Mouse (Mus musculus) megakaryocyte-erythroid progenitor cell, adult 5-6 weeks (primary cell): ENCODE data around the gene Mup19. TPM values are rescaled to one million over a fixed set of nuclear protein-coding genes. Genes with fewer than 3 reads are reported as not detected.
"Not testable (repeated sequence)": the region's sequence is repeated elsewhere in the genome, so short reads cannot be mapped to it uniquely, and the experiment has no call there.

ENCODE experiments used
- ATAC-seq: replicated peaks from 2 replicates; pipeline ENCODE4 v1.8.0; 2016; ENCODE audit warnings: mild to moderate bottlenecking, inconsistent platforms; ENCODE audit not compliant: severe bottlenecking, poor library complexity, low FRiP score, low TSS enrichment
- total RNA-seq, 2 experiments: library from RNA; stranded (forward) in 1 of 2; stranded (reverse) in 1 of 2; fragments of 200-1000, 215-1000 nt in 1 of 2; fragments of >200 nt in 1 of 2; fragmentation: Nextera tagmentation in 1 of 2; gene quantifications; 2 replicates each; pipeline ENCODE4 v1.2.3; 2014 to 2017

Mup19 gene
- total RNA-seq (2014; fragmentation: Nextera tagmentation), result not detected in 2 replicates
- not detected in 2 replicates for total RNA-seq (2017)

DNA sequence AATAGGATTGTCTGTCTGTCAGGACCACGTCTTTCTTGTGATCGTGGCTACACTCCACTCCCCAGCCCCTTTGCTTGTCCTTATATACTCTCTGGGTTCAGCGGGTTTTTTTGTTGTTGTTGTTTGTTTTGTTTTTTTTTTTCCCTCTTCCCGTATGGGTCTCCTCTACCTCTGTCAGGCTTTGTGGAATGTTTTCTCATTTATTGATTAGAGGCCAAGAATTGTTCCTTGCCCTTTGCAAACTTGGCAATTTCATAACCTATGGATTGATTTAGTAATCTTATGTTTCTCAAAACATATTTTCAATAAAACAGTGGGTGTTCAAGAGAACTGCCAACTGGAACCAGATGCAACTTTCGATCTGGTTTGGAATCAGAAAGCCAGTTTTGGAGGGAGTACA is at the start of gene Mup19:
TSS of gene Mup19 (minus strand) at position 101 of the 400 bp plus-strand sequence.
- not testable (repeated sequence) for ATAC-seq

DNA sequence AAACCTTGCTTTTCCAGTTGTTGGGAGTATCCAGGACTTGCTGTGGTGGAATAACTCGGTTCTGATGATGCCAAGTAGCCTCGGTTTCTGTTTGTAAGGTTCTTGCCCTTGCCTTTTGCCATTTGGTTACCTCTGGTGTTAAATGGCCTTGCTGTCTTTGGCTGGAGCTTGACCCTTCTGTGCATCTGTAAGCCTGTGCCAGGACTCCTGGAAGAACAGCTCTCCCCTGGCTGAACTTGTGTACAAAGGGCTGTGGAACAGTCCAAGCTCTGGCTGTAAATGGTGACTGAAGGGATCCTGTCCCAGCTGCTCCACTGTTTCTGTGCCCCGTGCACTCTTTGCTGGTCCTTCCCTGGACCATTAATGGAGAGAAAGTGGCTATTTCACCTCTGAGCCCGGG is 47.1 kb upstream of the Mup19 start:
- no peak for ATAC-seq

DNA sequence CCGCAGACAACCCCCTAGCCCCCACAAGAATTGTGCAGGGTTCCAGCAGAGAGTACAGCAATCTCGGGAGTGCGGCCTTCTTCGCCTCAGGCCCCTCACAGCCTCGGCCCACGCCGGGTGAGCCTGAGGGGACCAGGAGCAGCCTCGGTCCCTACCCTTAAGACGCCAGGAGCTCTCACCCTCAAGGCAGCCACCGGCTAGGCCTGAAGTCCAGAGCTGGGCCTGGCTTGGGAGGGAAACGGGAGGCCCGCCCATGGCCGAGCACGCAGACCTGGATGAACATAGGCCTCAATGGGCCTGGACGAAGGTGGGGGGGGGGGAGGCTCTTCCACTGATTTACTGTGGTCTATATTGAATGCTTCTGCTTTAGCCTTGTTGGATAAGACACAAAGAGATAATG is 41.1 kb upstream of the Mup19 start:
- ATAC-seq, result no peak

DNA sequence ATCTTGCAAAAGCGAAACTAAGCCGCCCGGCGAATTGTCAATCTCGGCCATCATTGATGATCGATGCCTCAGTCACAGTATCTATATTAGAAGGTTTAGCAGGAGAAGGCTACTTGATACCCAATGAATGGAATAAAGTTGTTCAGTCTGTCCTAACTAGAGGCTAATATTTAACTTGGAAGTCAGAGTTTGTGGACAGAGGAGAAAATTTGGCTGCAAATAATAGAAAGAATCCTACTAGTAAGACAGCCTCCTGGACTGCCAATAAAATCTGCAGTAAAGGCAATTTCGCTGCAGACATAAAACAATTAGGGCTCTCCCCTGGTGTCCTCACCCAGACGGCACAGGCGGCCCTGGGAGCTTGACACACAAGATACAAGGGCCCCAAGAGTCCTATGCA is 40.5 kb upstream of the Mup19 start:
- not testable (repeated sequence) for ATAC-seq

DNA sequence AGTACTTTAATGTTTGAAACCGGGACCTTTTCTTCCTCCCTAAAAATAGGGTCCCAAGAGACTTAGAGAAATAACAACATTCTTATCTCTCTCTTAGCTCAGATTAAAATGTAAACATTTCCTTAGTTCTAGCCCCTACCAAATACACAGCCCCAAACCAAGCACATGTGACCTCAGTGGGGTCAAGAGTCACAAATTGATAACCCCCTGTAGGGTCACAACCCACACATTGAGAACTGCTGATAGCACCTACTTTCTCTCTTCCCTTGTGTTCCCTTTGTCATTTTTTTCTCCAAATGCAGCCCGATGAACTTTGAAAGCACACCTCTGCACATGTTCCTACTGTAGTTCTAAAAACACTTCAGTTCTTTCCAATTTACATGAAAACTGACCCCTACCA is 33.5 kb upstream of the Mup19 start:
- no peak for ATAC-seq

DNA sequence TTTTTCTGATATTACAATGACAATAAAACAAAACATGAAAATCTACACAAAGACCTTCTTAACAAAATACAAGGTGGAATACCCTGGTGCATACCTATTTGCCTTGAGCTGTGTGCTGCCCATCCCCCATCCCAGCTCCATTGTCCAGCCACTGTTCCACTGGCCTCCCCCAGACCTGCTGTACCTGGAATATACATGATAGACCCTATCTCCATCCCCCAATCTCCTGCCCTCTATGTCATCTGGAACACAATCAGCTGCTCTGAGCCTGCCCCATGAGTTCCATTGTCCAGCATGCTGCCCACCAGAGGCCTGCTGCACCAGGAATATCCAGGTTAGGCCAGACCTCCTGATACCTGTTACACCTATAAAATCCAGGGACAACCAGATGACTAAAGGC is 31.4 kb upstream of the Mup19 start:
- no peak for ATAC-seq

DNA sequence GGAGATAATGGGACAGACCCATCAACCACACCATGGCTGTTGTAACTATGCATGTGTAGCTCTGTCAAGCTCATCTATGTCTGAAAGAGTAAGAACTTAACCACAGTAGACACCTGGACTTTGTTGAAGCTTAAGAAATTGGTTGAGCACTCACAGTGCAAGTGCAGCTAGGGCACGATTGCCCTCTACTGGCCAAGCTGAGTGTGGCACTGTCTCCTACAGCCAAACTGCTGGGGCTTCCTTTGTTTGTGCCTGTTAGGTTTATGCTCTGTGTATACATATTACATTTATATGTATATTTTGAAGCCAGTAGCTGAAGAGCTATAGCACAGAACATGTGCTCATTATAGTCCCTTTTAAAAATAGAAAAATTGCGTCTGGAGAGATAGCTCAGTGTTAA is 29.1 kb upstream of the Mup19 start:
- not testable (repeated sequence) for ATAC-seq

DNA sequence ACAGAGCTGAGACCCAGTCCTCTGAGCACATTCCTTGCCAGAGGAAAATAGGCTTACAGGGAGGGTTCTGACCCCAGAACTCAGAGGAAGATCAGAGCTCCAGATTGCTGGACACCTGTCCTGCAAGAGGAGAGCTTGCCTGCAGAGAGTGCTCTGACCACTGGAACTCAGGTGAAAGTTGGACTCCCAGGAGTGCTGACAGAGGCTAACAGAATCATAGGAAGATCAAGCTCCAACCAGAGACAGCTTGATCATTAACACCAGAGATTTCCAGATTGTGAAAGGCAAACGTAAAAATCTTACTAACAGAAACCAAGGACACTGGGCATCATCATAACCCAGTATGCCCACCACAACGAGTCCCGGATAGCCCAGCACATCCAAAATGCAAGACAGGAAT is 26.9 kb upstream of the Mup19 start:
- not testable (repeated sequence) for ATAC-seq

DNA sequence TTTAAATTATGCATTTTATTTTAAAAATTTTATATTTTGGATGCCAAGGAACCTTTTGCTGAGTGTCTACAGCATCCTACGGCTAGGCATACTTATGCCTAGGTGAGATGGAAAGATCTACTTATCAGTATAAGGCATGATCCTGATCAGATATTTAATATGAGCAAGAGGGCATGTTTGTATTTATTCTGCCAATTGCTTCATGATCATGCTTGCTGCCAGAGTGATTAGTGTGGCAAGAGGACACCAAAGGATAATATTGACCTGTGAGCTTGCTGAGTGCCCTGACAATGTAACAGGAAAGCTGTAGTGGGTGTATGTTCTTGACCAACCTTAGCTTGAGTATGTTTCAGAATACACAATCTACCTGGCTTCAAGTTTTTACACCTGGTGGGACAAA is 7.6 kb upstream of the Mup19 start:
- ATAC-seq, result not testable (repeated sequence)

DNA sequence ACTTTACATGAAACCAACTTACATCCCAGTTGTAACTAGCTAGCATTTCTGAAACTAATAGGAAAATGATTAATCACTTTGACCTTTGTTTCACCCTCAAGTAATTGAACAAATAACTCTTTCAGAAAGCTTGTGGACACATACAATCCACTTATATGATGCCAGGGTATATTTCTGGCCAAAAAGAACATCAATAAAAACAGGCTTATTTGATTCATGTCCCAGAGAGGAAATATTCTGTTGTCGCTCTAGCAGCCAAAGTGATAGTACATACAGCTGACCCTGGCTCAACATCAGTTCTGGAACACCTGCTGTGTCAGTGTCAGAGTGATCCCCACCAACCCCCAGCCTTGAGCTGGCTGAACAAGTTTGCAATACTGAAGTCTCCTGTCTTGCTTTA is 2.2 kb upstream of the Mup19 start:
- ATAC-seq, result not testable (repeated sequence)

Other genes with a start within 250 kb of the Mup19 start
- not detected in 2 replicates for gene Mup17, start 186.4 kb downstream of the Mup19 start, total RNA-seq (2014; fragmentation: Nextera tagmentation)
- gene Mup17, start 186.4 kb downstream of the Mup19 start, total RNA-seq (2017), result not detected in 2 replicates
- gene Mup18, start 108.1 kb downstream of the Mup19 start, total RNA-seq (2014; fragmentation: Nextera tagmentation), result not detected in 2 replicates
- not detected in 2 replicates for gene Mup18, start 108.1 kb downstream of the Mup19 start, total RNA-seq (2017)
- gene Mup5, start 53.0 kb upstream of the Mup19 start, total RNA-seq (2014; fragmentation: Nextera tagmentation), result not detected in 2 replicates
- not detected in 2 replicates for gene Mup5, start 53.0 kb upstream of the Mup19 start, total RNA-seq (2017)